Mouse (Mus musculus): ENCODE measurements at regions not wholly inside any gene's neighbourhood (a gene's known extent, or its start where the extent isn't known, plus 50 kb on each side); places are given as distances from the start of the nearest gene placed in this dataset.

DNA sequence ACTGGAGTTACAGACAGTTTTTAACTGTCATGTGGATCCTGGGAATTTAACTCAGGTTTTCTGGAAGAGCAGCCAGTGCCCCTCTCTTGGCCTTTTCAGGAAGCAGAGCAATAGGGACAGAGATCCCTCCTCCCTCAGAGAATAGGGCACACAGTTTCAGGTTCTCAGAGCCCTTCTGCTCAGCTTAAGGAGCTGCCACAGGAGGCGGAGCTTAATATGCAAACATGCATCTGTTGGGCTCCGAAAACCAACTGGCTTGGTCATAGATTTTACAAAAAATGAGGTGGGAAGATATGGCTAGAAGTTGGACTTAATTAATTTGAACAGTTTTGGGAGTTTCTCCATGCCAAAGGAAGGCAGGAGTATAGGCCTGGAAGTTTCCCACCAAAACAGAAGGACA lies 61.9 kb upstream of the Znrf2 start:
- DNase-seq, result no peak

DNA sequence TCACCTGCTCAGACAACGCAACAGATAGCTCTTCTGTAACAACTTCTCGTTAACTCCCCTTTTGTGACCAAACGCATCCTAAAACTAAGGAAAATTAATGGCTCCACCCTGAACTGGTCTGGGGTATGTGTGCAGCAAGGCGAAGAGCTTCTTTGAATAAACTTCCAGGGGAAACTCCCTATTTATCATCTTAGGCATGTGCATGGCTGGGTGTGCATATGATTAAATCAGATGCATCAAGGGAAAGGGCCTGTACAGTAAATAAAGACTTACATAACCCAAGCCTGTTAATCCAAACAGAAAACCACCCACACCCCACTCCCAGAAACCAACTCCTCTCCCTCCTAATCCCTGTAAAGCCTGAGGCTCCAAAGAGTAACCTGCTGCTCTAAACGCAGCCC lies 59.2 kb upstream of the Znrf2 start:
- DNase-seq, result no peak

DNA sequence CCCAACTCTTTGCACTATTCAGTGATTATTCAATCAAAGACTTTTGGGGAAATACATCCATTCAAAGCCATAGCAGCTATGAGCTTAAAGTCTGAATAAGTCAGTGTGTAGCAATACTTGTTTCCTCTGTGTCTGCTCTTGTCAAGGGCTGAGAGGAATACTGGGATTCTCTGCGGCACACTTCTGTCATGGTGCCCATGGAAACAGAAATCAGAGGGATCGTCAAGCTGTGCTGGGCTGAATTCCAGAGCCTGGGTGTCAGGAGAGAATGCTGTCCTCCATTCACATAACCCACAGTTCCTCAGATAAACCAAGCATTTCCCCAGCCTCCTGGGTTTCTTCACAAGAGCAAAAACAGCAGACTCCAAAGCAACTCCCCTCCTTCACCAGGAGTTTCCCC lies 58.6 kb upstream of the Znrf2 start:
- no peak for DNase-seq

DNA sequence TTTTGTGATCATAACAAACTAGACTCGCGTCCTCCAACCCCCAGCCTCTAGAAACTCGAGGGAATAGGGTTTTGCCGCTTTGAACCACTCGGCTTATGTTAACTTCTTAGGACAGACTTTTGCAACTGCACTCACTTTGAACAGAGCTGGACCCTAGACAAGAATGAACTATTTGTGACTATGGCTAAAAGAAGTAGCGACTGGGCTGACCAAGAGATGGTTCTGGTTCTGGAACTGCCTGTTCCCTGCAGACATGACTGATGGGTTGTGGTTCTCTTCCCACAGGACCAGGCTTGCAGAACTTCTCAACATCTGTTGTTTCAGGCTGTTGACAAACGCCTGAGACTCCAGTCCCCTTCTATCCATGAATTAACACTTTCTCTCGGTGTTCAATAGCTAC lies 57.5 kb upstream of the Znrf2 start:
- peak; percentile 11 for DNase-seq

DNA sequence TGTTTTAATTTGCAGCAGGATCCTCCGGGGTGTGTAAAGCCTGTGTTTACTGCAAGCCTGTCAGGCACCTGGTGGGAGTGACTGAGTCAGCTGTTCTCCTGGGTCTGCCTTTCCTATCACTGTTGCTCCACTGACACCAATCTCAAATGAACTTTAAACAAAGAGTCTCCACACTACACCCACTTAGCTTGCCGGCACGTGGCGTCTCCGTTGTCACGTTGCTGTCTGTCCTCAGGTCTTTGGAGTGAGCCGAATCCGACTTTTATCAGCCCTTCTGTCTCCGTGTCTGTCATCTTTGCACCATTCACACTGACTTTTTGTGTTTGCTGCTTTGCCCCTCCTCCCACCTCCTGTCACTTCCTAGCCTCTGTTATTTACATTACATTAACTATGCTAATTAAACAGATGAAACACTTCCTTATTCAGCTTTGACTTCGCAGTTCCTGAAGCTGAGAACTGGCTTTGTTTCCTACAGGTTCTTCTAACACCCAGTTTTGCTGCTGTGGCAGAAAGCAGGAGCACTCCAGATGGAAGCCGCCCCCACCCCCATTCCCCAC lies 56.7 kb upstream of the Znrf2 start:
- DNase-seq, result peak; percentile 18

DNA sequence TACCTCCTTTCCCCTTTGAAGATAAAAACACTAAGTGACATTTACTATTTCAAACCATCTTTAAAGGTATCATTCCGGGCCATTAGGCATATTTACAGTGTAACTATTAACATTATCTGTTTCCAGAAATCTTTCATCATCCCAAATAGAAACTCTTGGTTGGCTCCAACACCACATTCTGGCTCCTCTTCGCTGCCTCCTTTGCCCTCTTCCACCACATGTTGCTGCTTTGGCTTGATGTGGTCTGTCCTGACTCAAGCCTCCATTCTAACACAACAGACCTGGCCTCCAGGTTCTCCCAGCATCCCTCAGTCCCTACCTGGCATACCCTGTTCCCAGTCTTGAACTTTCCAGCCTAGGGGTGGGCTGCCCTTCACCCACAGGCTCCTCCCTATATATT lies 56.2 kb upstream of the Znrf2 start:
- no peak for DNase-seq

DNA sequence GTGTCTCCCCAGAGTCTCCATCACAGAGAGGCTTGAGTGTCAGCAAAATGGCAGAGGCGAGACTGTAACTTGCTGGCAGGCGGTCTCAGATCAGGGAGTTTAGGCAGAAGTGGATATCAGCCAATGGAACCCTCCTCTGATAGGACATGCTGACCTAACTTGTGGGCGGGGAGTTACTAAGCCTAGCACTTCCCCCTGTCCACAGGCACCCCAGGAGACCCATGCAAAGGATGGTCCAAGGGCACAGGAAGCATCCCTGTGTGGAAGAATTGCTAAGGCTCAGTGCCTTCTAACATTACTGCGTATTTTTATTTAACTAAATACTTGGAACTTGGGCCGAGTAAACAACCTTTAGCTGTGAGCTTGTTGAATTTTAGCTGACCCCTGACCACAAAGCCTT lies 54.7 kb upstream of the Znrf2 start:
- DNase-seq, result no peak

DNA sequence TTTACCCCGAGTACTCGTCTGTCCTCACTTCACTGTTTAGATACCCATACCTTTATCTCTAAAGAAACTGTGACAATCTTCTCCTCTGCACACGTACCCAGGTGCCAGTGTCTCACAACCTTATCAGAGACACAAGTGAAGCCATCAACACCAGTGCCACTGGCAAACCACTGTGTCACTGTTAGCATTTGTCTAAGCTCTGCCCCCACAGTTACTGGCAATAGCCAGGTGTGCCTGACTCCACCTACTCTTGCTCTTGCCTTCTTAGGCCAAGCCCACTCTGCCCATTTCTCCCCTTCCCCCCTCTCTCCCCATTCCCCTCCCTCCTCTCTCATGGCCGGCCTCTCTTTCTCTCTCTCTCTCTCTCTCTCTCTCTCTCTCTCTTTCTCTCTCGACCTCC lies 54.2 kb upstream of the Znrf2 start:
- DNase-seq, result no peak

DNA sequence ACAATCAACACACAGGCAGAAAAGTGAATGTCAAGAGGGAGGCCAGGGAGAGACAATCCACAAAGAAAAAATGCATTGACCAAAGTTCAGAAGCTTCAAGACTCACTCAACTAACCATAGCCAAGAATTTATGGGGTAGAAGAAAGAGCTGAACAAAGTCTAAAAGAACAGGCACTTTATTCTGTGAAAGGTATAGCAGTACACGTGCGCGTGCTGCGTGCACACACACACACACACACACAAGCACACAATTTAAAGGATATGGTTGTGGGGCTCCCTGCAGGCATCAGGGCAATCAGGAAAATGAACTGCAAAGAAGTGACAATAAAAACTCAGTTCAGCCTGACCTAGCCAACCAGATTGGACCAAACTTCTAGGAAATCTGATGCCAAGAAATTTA lies 53.0 kb upstream of the Znrf2 start:
- no peak for DNase-seq

DNA sequence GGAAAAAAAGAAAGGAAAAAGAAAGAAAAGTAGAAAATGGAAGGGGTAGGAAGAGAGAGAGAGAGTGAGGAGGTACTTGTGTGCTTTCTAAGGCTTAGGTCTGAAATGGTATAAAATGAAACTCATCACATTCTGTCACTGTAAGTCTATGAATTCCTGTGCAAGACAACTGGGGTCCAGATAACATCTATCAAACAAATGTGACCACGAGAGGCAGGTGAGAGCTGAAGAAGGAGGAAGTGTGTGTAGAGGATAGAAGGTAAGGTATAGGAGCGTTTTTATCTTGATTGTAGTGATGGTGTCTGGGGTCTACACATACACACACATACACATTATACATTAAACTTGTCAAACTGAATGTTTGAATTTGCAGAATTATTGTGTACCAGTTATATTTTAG lies 51.0 kb upstream of the Znrf2 start:
- no peak for DNase-seq

DNA sequence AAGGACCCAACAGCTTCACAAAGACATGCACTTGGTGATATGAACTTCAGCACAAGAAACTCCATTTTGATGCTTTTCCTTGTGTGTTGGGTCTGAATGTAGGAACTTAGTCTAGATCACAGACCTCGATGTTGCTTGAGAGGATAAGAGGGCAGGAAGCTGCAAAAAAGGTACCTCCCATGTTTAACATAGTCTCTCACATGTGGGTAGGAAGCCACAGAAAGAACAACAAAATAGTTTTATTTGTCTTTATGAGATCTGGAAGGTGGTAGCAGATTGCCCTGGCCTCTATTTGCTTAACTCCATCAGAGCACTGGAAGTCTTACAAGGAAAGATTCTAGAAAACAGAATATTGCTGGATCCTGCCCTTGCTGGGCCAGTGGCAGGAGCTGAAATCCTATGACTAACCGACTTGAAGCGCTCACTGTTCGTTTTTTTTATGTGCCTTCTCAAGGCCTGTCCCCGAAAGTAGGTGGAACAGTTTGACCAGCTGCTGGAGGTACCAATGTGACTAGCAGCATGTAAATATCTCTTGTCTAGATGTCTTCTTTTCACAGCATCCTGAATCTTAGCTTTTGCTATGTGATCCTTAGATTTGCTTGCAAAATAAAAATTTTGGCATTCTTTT lies 50.1 kb upstream of the Znrf2 start:
- DNase-seq, result no peak
